Mouse (Mus musculus) cerebellum, postnatal 25 days (tissue): ENCODE results near the gene Npas3.
A peak's percentile ranks its signal among the peaks of the same experiment; 100 is the strongest.

ENCODE experiments used
- DNase-seq, 2 experiments: peaks; one replicate each; pipeline ENCODE4 v3.0.0; 2021; ENCODE audit warnings: mixed read lengths in 2 of 2

Npas3 gene

GRCm38 (mm10) chr12:54005546-54005945, 757.1 kb downstream of the Npas3 start:
- no peak for DNase-seq

GRCm38 (mm10) chr12:54015304-54015703, 766.8 kb downstream of the Npas3 start:
- no peak for DNase-seq

- no peak for DNase-seq
These were observed 769.5 kb downstream of the Npas3 start for GRCm38 (mm10) chr12:54017949-54018348.

GRCm38 (mm10) chr12:54019979-54020378, 771.5 kb downstream of the Npas3 start:
- DNase-seq: no peak

- DNase-seq: peak in 1 of 2 experiments; percentile 15
These were observed 786.3 kb downstream of the Npas3 start for GRCm38 (mm10) chr12:54034666-54035346.

GRCm38 (mm10) chr12:54037602-54038001, 789.1 kb downstream of the Npas3 start:
- DNase-seq: no peak

GRCm38 (mm10) chr12:54042996-54043544, 794.6 kb downstream of the Npas3 start:
- DNase-seq: no peak

- no peak for DNase-seq
These were observed 796.3 kb downstream of the Npas3 start for GRCm38 (mm10) chr12:54044606-54045334.

GRCm38 (mm10) chr12:54045360-54045759, 796.9 kb downstream of the Npas3 start:
- DNase-seq: no peak

GRCm38 (mm10) chr12:54046824-54047223, 798.3 kb downstream of the Npas3 start:
- no peak for DNase-seq

GRCm38 (mm10) chr12:54048126-54048525, 799.6 kb downstream of the Npas3 start:
- DNase-seq: no peak

GRCm38 (mm10) chr12:54049926-54050325, 801.4 kb downstream of the Npas3 start:
- no peak for DNase-seq

- DNase-seq: no peak
These were observed 804.5 kb downstream of the Npas3 start for GRCm38 (mm10) chr12:54052939-54053338.

- no peak for DNase-seq
These were observed 805.1 kb downstream of the Npas3 start for GRCm38 (mm10) chr12:54053598-54053997.

- peak; percentile 56 to 76 for DNase-seq
These were observed 812.3 kb downstream of the Npas3 start for GRCm38 (mm10) chr12:54060732-54061131.

- no peak for DNase-seq
These were observed 812.7 kb downstream of the Npas3 start for GRCm38 (mm10) chr12:54061168-54061567.

GRCm38 (mm10) chr12:54064986-54065385, 816.5 kb downstream of the Npas3 start:
- no peak for DNase-seq

GRCm38 (mm10) chr12:54065607-54066006, 817.1 kb downstream of the Npas3 start:
- no peak for DNase-seq

GRCm38 (mm10) chr12:54067419-54067818, 818.9 kb downstream of the Npas3 start:
- no peak for DNase-seq

- DNase-seq: peak in 1 of 2 experiments; percentile 28
These were observed 819.6 kb downstream of the Npas3 start for GRCm38 (mm10) chr12:54067886-54068756.

- no peak for DNase-seq
These were observed 820.3 kb downstream of the Npas3 start for GRCm38 (mm10) chr12:54068757-54069146.

GRCm38 (mm10) chr12:54074012-54074411, 825.5 kb downstream of the Npas3 start:
- no peak for DNase-seq

- no peak for DNase-seq
These were observed 832.5 kb downstream of the Npas3 start for GRCm38 (mm10) chr12:54080996-54081395.
